Mouse (Mus musculus): ENCODE results near the gene Uhrf1bp1.

Gene Uhrf1bp1

DNA sequence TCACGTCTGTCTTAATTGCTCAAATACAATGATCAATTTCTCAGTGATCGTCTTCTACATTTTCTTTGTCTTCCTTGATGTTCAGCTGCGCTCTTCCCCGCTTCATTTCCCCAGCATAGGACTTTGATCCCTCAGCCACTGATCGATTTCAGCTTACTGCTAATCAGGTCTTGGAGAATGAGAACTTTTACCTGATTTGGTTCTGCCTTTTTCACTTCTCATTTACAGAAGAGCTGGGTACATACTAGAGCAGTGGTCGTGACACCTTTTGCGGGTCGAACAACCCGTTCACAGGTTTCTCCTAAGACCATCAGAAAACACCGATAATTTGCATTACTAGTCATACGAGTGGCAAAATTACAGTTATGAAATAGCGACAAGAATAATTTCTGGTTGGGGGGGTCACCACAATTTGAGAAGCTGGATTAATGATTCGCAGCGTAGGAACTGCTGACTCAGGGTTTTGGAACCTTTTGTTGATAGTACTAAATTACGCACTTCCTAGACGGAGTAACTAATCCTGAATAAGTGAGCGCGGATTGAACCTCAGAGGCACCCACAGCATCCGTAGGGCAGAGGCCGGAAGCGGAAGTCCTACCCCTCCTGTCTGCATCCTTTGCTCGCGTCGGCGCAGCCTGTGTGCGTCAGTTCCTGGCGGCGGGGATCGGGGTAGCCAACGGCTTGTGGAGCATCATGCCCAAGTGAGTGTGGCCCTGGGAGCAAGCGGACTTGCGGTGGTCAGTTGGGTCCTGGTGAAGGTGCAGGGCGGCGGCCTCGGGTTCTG, 16.6 kb upstream of the Uhrf1bp1 start:
- peak; percentile 96 for DNase-seq (ENCODE audit: low spot score)

DNA sequence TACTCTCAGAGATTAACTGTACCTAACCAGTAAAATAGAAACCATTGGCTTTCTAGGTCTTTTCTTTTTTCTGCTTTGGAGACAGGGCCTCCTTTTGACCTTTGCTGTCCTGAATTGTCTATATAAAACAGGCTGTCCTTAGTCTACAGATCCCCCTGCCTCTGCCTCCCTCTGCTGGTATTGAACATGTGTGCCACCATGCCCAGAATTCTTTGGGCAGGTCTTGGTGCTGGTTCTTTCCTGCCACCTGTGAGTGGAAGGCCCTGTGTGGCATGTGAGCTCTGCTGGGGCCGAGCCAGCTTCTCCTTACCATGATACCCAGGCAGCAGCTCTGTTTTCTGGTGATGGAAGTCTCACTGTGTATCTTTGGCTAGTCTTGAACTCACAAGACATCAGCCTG, 7.9 kb upstream of the Uhrf1bp1 start:
- DNase-seq (ENCODE audit: low spot score), result no peak

DNA sequence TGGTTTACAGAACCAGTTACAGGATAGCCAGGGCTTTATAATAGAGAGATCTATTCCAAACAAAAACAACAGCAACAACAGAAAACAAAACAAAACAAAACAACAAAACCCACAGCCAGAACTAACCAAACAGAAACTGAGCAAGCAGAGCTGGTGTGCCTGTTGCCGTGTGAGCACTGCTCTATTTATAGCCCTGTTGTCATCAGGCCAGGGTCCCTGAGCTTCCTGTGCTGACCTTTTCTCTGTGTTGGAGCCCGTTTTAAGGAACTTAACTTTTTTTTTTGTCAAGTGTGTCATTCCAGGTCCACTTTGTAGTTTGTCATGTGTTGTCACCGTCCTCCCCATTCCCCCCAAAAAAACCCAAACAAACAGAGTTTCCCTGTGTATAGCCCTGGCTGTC, 5.2 kb upstream of the Uhrf1bp1 start:
- no peak for DNase-seq (ENCODE audit: low spot score)

DNA sequence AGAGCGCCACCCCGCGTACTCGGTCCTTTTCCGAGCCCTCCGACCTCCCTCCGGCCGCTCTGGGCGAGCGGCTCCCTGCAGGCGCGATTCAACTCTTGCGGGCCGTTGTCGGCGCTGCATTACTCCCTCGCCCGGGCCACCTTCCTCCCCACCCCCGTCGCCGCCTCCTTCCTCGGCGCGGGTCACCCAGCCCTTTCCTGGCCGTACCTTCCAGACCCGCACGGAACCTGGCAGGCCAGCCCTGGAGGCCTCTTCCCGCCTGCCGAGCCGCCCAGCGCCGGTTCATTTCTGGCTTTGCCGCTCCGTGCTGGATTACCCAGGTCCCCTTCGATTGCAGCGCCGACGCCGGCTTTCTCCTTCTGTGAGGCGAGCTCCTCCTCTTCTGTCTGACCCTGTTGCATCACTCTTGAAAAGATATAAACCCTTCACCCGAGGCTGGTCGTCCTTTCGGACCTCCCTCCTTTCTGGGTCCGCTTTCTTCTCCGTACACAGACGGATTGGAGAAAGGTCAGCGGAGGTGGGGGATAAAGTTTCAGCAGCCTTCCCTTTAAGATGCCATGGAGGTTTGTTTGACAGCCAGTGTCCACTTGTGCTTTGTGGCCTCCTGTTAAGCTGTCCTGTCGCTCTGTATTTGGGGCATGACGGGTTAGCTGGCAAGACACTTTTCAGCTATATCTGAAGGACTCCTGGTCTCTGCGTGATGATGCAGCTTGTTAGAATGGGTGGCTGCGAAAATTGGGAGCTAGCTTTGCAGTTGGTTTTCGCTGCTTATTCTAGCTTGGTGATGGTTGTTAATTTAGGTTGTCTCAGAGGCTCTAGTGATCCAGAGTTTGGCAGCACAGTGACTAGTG, 782 bp downstream of the Uhrf1bp1 start:
- peak; percentile 21 for DNase-seq (ENCODE audit: low spot score)

DNA sequence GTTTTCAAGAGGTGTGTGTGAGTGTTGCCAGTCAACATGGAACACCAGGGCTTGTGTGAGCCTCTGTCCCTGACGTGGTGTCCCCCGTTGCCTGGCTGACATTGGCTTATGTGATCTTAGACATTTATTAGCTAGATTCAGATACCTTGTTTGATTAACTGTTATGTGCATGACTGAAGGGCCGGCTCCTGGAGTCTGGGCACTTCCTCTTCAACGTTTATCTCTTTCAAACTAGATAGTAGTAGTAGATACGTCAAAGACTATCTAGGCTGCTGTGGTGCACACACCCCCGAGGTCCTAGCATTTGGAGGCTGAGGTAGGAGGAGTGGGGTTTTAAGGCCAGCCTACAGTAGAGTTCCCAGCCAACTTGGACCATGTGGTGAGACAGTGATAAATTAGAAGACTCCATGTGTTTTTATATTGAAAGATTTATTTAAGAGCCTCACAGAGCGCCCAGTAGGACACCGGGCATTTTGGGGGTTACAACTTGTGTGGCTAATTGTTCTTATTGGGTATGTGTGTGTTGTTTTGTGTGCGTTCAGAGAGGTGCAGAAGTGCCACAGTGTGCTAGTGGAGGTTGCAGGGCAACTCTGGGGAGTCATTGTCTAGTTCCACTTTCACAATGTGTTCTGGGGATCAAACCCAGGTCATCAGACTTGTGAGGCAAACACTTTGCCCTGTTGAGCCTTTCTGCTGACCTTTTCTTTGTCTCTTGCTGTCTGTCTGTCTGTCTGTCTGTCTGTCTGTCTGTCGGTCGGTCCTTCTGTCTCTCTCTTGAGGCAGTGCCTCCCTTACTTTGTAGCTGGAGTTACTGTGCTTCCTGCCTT, 1.6 kb downstream of the Uhrf1bp1 start:
- DNase-seq (ENCODE audit: low spot score), result no peak

DNA sequence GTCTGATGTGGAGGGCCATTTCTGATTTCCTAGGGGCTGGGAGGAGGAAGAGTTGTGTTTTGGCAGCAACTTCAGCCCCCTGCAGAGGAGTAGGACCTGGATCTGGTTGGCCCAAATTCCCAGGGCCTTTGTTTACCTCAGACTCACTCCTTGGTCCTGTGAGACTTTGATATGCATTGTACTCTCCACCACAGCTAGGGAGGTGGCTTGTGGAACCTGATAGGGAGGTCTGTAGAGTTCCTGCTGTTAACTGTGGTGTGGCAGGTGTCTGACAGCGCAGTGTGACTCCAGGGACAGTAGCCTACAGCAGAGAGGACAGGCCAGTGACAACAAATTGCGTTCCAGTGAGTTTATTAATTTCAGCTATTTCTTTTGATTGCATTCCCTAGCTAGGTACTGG, 2.9 kb downstream of the Uhrf1bp1 start:
- DNase-seq (ENCODE audit: low spot score), result no peak

DNA sequence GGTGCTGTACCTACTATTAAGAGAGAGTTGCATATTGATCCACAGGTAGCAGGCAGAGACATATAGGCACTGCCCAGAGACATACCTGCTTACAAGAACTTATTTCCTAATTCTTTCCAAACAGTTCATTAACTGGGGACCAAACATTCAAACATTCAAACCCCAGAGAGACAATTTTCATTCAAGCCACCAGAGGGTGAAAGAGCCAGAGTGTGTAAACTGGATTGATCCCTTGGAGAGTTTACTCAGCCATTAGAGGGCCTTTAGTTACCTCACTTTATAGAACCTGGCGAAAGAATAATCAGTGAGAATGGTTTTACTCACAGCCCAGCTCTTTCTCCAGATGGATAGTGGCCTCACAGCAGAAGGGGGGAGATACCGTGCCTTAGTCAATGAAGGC, 9.2 kb downstream of the Uhrf1bp1 start:
- no peak for DNase-seq (ENCODE audit: low spot score)

DNA sequence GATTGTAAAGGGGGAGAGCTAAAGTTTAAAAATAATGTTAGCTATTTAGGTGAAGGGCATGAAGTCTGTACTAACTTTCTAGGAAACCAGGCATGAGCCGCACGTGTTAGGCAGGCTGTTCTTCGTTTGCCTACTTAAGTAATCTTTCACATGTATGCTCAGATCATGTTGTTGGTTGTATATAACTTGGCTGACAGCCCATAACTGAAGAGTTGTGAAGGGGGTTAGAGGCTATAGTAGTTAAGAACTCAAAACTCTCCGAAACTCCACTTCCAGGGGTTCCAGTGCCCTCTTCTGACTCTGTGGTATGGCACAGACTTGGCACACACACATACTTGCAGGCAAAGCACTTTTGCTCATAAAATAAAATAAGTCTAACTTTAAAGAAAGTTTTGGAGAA, 10.5 kb downstream of the Uhrf1bp1 start:
- DNase-seq (ENCODE audit: low spot score), result no peak

DNA sequence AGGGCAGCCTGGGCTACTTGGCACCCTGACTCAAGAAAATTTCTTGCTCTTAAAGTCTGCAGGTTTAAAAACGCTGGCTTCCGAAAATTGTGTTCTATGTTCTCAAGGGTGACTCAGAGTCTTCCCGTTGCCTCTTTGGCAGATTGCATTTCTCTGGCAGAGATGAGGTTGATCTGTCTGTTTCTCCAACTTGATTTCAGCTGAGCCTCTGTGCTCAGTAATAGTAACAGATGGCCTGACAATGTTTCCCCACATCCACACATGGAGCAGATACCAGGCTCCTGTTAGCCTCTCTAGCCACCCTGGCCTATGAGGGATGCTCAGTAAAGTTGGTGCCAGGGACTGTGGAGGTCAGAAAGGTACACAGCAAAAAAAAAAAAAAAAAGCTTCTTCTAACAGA, 15.6 kb downstream of the Uhrf1bp1 start:
- DNase-seq (ENCODE audit: low spot score), result no peak

DNA sequence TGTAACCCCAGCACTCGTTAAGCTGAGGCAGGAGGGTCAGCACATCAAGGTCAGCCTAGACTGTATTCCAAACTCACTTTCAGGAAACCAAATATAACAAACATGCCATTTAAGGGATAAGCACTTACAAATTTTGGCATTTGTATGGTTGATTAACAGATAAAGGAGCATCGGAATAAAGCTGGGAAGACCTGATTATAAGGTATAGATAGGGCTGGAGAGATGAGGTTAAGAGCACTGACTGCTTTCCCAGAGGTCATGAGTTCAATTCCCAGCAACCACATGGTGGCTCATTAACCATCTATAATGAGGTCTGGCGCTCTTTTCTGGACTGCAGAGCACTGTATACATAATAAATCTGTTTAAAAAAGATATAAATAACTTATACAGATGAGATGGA, 17.3 kb downstream of the Uhrf1bp1 start:
- no peak for DNase-seq (ENCODE audit: low spot score)

DNA sequence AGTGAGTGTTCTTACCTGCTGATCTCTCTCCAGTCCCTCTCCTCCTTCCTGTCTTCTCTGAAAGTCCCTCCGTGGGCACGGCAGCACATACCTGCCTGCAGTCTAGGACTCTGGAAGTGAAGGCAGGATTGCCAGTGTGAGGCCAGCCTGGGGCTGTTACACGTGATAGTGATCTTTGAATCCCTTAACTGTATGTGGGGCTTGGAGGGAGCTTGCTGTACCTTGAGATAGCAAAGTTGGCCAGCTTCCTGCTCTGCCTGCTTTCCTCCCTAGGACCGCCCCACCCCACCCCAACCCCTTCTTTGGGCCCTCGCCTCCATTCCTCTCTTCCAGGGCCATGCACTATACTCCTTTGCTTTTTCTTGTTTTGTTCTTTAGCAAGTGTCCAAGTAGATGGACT, 18.3 kb downstream of the Uhrf1bp1 start:
- DNase-seq (ENCODE audit: low spot score), result no peak

DNA sequence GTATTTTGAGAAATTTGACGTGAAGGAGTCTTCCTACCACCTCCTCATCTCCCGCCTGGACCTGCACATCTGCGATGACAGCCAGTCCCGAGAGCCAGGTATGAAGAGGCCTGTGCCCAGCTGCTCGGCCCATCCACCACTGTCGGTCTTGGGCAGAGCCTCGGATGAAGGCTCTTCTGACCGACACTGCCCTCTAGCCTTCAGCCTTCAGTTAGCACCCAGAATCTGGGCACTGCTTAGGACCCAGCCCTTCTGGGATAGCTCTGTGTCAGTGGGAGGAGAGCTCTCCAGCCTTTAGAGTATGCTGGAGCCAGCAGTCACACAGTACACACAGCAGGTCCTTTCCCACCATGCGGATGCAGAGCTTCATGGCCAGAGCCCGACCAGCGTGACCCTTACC, 25.3 kb downstream of the Uhrf1bp1 start:
- no peak for DNase-seq (ENCODE audit: low spot score)

DNA sequence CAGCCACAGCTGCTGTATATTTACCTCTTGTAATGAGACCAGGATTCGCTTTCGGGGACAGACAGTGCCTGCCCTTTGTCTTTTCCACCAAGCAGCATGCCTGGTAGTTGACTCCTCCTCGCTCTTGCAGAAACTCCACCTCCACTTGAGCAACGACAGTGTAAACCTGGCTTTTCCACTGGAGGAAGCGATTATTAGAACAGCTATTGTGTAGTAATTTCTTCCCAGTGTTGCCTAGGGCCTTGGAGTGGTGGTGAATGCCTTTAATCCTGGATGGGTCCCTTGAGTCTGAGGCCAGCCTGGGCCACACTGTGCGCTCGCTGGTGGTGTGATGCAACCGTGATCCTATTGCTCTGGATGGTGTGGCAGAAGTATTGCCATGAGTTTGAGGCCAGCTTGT, 26.9 kb downstream of the Uhrf1bp1 start:
- DNase-seq (ENCODE audit: low spot score), result no peak

DNA sequence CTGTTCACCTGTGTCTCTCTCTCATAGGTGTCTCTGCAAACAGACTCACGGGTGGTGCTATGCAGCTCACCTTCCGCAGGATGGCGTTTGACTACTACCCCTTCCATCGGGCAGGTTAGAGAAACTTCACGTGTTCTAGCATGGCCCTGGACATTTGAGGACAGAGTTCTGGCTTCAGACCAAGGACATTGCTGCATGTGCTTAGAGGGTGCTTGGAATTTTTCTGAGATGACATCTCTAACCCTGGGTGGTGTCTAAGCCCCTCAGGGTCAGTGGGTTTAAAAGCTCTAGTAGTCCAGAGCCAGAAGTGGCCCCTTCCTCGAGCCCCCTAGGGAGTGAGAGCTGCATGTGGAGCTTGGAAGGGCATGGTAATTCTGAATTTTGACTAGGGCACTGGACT, 27.8 kb downstream of the Uhrf1bp1 start:
- DNase-seq (ENCODE audit: low spot score), result no peak

DNA sequence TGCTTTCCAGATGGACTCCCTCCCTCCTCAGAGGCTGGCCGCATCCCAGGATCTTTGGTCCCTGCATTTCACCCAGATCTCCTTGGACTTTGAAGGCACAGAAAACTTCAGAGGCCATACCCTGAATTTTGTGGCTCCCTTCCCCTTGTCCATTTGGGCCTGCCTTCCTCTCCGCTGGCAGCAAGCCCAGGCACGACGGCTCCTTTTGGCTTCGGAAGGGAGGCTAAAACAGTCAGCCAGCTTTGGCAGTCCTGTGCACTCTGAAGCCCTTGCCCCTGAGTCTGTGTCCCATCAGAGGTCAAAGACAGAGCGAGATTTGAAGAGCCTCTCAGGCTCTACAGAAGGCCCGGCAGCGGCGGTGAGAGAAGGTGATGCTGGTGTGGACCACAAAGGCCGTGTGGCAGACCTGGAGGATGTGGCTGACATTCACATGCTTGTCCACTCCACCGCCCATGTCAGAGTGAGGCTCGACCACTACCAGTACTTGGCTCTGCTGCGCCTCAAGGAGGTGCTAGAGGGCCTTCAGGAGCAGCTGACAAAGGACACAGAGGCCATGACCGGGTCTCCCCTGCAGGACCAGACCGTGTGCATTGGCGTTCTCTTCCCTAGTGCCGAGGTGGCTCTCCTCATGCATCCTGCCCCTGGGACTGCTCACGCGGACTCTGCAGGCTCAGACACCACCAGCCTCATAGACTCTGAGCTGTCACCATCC, 30.4 kb downstream of the Uhrf1bp1 start:
- no peak for DNase-seq (ENCODE audit: low spot score)

DNA sequence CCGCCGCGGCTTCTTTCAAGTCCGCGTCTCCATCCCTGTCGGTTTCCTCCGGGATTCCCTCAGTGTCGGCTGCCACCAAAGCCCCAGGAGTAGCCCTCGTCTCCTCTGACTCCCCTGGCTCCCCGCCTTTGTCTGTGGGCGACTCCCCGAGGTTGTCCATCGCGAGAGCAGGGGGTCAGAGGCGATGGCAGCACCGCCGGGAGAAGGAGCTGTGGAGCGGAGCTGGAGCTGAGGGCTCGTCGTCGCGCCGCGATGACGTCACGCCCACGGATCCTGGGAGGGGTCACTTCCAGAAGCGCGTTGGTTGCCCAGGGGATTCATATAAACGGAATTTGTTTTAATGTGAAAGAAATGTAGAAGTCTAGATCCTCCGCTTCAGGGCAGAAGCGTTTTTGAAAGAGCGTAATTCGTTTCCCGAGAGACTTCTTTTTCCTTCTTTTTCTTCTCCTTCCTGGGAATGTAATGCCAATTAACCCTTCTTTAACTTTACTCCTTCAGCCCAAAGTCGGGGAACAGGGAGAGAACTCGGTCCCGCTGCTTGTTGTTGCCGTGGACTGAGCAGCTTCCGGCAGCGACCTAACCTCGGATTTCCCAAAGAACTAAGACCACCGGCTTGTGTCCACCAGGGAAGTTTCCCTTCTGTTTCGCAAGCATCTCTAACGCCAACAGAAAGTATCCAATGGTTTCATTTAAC, 51.4 kb downstream of the Uhrf1bp1 start:
- DNase-seq (ENCODE audit: low spot score), result peak; percentile 85

DNA sequence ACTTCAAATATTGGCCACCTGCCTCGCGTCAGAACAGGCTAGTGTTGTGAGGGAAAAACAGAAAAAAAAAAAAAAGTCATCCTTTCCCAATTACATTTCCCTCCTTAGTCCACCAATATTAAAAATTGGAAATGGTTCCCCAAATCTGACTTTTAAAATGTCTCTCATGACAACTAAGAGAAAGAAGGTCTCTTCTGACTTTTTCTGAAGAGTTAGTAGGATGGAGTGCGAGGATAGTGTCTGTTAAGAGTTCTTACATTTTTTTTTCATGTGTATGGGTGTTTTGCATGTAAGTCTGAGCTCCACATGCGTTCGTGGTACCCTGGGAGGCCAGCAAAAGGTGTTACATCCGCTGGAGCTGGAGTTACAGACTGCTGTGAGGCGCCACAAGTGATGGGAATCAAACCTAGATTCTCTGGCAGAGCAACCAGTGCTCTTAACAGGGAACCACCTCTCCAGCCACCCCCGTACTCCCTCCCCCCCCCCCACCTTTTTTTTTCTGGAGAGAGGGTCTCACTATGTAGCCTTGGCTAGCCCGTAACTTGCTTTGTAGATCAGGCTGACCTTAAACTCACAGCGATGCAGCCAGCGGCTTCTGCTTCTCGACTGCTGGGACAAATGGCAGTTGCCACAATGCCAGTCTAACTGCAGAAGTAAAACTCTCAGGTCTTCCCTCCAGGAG, 52.1 kb downstream of the Uhrf1bp1 start:
- peak; percentile 69 for DNase-seq (ENCODE audit: low spot score)

DNA sequence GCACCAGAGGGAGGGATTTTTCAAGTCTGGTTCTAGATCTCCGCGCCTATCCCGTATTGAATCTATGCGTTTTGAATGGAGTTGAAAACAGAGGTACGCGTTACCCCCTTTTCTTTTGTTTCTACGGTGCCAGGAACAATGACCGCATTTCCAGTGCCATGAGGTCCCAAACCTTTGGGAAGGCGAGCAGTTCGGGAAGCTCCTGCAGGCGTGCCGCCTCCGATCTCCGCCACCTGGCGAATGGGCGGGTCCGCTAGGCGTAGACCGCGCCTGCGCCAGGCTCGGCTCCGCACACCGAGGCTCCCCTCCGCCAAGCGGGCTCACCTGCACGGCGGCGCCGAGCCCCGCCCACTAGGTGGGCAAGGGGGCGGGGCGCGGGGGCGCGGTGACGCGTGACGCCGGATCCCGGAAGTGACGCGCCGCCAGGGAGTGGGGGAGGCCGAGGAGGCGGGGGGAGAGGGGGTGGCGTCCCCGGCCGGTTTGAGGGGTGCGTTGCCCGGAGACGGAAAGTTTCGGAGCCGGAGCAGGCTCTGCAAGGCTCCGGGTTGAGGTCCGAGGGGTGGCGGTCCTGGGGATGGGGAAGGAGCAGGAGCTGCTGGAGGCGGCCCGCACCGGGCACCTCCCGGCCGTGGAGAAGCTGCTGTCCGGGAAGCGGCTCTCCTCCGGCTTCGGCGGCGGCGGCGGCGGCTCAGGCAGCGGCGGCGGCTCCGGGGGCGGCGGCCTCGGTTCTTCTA, 52.8 kb downstream of the Uhrf1bp1 start, which contains the start of gene Anks1:
Gene Anks1 (plus strand): TSS at position 419 of the 734 bp plus-strand sequence.
- peak; percentile 86 for DNase-seq (ENCODE audit: low spot score)

DNA sequence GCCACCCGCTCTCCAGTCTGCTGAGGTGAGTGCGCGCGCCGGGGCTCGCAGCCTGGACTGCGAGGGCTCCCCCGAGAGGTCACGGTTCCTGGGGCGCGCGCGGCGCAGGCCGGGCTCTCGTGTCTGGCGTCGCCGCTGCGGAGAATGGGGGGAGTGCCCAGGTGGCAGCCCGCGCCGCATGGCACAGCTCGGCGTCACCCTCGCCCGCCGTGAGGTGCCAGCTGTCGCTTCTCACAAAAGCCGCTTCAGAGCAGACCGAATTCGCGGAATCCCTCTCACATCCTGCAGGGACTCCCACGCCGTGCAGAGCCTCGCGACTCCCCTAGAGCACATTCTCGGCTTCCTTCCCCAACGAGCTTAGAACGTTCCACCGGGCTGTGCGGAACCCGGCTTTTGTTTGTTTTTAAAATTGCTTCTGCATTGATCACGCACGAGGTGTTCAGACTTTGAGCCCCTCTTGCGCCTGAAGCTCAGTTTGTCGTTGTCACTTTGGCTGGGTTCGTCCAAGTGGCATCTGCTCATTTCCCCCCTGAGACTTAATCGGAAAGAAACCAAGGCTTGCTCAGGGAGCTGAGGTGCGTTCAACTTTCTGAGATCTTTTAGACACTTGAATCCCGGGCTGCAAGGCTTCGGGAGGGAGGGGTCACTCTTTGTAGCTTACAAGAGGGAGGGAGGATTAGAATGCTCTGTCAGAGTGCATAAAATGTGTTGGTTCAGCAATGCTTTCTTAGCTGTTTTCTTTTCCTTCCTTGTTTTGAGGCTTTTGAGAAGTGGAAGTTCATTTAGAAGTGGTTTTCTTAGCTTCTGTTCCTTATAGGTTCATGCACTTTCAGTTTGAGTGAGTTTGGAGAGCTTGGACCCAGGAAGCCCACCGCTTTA, 53.6 kb downstream of the Uhrf1bp1 start, which contains the start of gene Taf11:
Gene Taf11 (minus strand): TSS at position 223 of the 879 bp plus-strand sequence.
- peak; percentile 72 for DNase-seq (ENCODE audit: low spot score)

Data from T-cell, adult 2 months (primary cell).